Mouse (Mus musculus) heart, embryonic 13.5 days (tissue): ENCODE data around the gene Mvp. TPM values are rescaled to one million over a fixed set of nuclear protein-coding genes. Genes with fewer than 3 reads are reported as not detected.
A peak's percentile ranks its signal among the peaks of the same experiment; 100 is the strongest.

ENCODE experiments used
- ATAC-seq: fragments of 200-750 bp; cut with Nextera tagmentation; 2 replicates; pipeline ENCODE4 v1.8.0; 2017; ENCODE audit warnings: moderate TSS enrichment; ENCODE audit not compliant: insufficient number of reproducible peaks, low FRiP score, low TSS enrichment; ENCODE audit errors: extremely low read depth
- H3K27ac ChIP-seq: fragments of 300-500 bp; sonication (generic); replicated peaks from 2 replicates; pipeline ENCODE4 v1.5.1; 2015; ENCODE audit warnings: moderate library complexity, mild to moderate bottlenecking, inconsistent platforms
- H3K27me3 ChIP-seq: fragments of 300-500 bp; sonication (generic); replicated peaks from 2 replicates; pipeline ENCODE4 v1.6.1; 2015; ENCODE audit warnings: mild to moderate bottlenecking, inconsistent platforms
- H3K36me3 ChIP-seq: fragments of 300-500 bp; sonication (generic); 2 replicates; pipeline ENCODE4 v1.6.1; 2015; ENCODE audit warnings: mild to moderate bottlenecking, inconsistent platforms
- H3K4me1 ChIP-seq: fragments of 300-500 bp; sonication (generic); 2 replicates; pipeline ENCODE4 v1.6.1; 2015; ENCODE audit warnings: inconsistent platforms
- H3K4me2 ChIP-seq: fragments of 300-500 bp; sonication (generic); 2 replicates; pipeline ENCODE4 v1.6.1; 2015; ENCODE audit warnings: inconsistent platforms, mild to moderate bottlenecking, moderate library complexity
- H3K4me3 ChIP-seq: fragments of 300-500 bp; sonication (generic); 2 replicates; pipeline ENCODE4 v1.5.1; 2015; ENCODE audit warnings: moderate library complexity, mild to moderate bottlenecking, inconsistent platforms
- H3K9ac ChIP-seq: fragments of 300-500 bp; sonication (generic); 2 replicates; pipeline ENCODE4 v1.6.1; 2015; ENCODE audit warnings: inconsistent platforms, mild to moderate bottlenecking, moderate library complexity
- H3K9me3 ChIP-seq: fragments of 300-500 bp; sonication (generic); 2 replicates; pipeline ENCODE4 v1.6.1; 2016; ENCODE audit warnings: inconsistent platforms
- WGBS: fragments of 180-500 bp; shearing (Covaris S2); methylation state at CpG from one replicate; pipeline ENCODE4 v1.1.7; 2015; ENCODE audit warnings: mixed read lengths; 5-methylcytosine and 5-hydroxymethylcytosine counted together
- polyA plus RNA-seq: library from polyadenylated mRNA; unstranded; fragments of >200 nt; fragmentation: Nextera tagmentation; extraction: Ambion mirVana; gene quantifications from 2 replicates; pipeline ENCODE4 v1.2.1, GENCODE M21; 2015

The Mvp gene
- 11.2 and 11.9 TPM in 2 replicates for polyA plus RNA-seq

DNA sequence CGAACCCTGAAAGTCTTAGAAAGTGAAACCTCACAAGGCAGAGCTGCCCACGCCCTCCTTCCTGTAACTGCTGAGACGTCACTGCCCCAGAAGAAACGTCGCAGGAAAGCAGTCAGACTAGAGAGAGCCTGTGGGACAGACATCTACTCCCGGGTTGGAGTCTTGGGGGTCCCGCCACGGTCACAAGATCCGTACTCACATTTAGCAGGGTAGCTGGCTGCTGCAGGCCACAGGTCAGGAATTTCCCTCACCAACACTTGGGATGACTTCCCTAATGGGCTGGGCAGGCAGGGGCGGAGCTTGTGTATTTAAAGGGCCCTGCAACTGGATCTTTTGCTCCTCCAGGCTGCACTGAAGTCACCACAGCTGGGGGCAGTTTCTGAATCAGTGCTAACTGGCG lies at the start of gene Mvp:
TSS of gene Mvp (minus strand) at position 302 of the 400 bp plus-strand sequence.
- Histone ChIP-seq H3K9ac (peak within 1 kb of the TSS; percentile 93), H3K27ac (peak within 1 kb of the TSS; percentile 61), H3K4me1 (peaks cover 48% of the 10 kb centered on the region), H3K9me3 (no peaks in the 10 kb centered on the region), H3K4me3 (peak within 1 kb of the TSS; percentile 79), H3K4me2 (peak within 1 kb of the TSS; percentile 92), H3K27me3 (no peaks in the 10 kb centered on the region), H3K36me3 (peaks cover 32% of the 10 kb centered on the region)
- ATAC-seq = no peak
- 24% methylated on average over 11 of the region's 11 CpGs for WGBS

DNA sequence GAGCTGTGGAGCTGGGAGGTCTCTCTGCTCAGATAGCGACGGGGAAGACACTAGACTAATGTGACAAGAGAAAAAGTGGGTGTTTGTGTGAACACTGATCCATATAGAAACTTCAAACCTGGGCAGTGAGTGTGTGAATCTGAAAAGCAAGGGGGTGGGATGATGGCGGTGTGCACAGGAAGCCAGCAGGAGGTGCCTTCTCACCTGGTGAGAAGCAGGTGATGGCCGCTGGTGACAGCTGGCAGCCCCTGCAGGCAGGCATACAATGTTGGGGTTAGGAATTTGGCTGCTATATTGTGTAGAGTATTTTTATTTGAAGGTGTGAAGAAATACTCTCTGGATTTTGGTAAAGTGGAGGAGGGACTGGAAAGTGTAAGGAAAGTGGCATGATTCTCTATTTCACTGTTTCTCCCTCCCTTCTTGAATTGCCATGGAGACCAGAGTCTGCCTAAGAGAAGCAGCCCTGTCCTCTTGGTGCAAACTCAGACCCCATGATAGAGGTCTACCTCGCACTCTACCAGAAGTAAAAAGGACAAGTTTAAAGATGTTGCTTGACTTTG lies 40.7 kb upstream of the Mvp start:
- no peak for ATAC-seq
- Histone ChIP-seq H3K27ac (no peak overlapping the region), H3K4me1 (no peaks in the 10 kb centered on the region), H3K9ac (no peak overlapping the region), H3K9me3 (no peaks in the 10 kb centered on the region), H3K36me3 (no peaks in the 10 kb centered on the region), H3K27me3 (peaks cover 33% of the 10 kb centered on the region), H3K4me3 (no peak overlapping the region), H3K4me2 (no peak overlapping the region)
- WGBS = 56% methylated on average over 5 of the region's 5 CpGs

DNA sequence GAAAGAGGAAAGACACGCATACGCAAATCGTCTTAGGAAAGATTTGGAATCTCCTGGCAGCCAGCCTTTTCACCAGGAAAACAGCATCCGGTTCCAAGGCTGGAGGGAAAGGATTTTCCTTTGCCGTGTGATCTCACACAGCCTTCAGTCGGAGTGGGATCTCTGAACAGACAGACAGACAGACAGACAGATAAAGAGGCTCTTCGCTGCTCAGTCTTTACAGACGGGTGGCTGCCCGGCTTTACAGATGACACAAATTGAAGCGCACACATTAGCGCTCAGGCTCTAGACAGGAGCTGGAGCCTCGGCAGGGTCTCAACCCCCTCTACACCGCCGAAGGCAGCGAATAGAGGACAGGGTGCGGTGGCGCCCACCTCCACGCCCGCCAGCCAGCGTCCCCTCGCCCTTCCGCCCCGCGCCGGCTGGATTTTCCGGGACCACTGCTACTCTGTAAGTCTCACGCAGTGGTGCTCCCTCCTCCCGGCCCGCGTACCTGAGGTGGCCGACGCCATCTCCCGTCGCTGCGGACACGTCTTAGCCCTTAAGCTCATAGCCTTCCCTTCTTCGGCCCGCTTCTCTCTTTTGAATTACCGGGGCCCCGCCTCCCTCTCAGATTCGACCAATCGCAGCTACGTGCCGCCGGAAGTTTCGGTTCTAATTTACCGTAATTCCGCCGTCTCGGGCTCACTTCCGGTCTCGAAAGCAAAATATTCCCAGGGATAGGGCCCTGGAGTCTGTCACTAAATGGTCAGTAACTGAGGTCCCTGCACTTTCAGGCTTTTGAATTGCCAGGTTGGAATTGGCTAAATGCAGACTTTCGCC lies 27.6 kb upstream of the Mvp start, which contains the start of gene Kif22:
TSS of gene Kif22 (minus strand) at position 621 of the 822 bp plus-strand sequence.
- peak within 1 kb of the TSS; percentile 91 for H3K4me2 ChIP-seq
- WGBS = under 1% methylated on average over 53 of the region's 53 CpGs
- peak within 1 kb of the TSS; percentile 87 for H3K27ac ChIP-seq
- peak; percentile 70 for ATAC-seq
- no peaks in the 10 kb centered on the region for H3K9me3 ChIP-seq
- no peaks in the 10 kb centered on the region for H3K27me3 ChIP-seq
- H3K9ac ChIP-seq = peak within 1 kb of the TSS; percentile 95
- H3K4me1 ChIP-seq = peaks cover 24% of the 10 kb centered on the region
- H3K4me3 ChIP-seq = peak within 1 kb of the TSS; percentile 96
- peaks cover 21% of the 10 kb centered on the region for H3K36me3 ChIP-seq

DNA sequence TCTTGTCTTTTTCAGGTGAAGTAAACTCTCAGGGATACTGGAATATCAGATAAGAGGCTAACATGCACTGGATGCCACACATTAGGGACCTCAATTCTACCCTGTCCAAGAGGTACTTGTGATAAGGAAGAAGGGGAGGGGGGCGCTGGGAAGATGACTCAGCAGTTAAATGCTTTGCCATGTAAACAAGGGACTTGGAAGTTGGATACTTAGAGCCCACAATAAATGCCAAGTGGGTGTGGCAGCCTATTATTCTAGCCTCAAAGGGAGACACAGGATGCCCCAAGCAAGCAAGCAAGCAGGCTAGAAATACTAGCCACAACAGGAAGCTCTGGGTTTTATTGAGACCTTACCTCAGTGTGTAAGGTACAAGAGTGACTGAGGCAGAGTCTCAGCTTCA lies 16.8 kb upstream of the Mvp start:
- WGBS = 60% methylated on average over 1 of the region's 1 CpGs
- Histone ChIP-seq H3K4me1 (peaks cover 11% of the 10 kb centered on the region), H3K27me3 (no peaks in the 10 kb centered on the region), H3K9me3 (no peaks in the 10 kb centered on the region), H3K4me3 (no peak overlapping the region), H3K36me3 (peaks cover 83% of the 10 kb centered on the region), H3K27ac (no peak overlapping the region), H3K9ac (0 out of 2 replicates have a peak overlapping the region, but pooled peaks have one; percentile 19), H3K4me2 (no peak overlapping the region)
- ATAC-seq = no peak

DNA sequence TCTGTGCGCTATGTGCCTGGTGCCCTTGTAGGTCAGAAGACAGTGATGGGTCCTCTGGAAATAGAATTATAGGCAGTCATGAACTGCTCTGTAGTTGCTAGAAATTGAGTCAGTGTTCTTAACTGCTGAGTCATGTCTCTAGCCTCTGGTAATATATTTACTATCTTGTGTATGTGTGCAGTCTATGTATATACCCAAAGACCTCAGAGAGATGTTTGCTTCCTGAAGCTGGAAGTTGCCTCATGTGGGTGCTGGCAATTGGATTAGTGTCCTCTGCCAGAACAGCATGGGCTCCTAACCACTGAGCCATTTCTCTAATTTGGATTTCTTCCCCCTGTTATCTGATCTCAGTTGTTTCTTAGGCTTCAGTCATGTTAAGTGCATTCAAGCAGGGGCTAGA lies 15.8 kb upstream of the Mvp start:
- Histone ChIP-seq H3K27ac (no peak overlapping the region), H3K9me3 (no peaks in the 10 kb centered on the region), H3K4me1 (peaks cover 11% of the 10 kb centered on the region), H3K4me3 (no peak overlapping the region), H3K36me3 (peaks cover 74% of the 10 kb centered on the region), H3K27me3 (no peaks in the 10 kb centered on the region), H3K4me2 (no peak overlapping the region), H3K9ac (no peak overlapping the region)
- 97% methylated on average over 1 of the region's 1 CpGs for WGBS
- no peak for ATAC-seq

DNA sequence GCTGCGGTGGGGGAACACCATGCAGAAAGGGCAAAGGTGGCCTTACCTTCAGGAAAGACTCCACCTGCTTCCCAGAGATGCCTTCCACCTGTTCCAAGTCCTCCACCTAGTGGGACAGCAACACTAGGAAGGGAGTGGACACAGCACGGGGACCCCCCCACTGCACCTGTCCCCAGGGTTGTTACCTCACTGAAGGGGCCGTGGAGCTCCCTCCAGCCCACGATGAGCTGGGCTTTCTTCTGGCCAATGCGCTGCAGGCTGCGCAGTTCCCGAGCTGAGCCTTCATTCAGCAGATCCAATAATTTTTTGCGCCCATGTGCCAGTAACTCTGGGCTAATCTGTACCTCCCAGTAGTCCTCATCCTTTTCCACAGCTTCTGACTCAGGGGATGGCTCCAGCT lies 13.5 kb upstream of the Mvp start:
- Histone ChIP-seq H3K4me3 (peak overlapping the region; percentile 94), H3K27ac (peak overlapping the region; percentile 99), H3K9me3 (no peaks in the 10 kb centered on the region), H3K4me1 (peaks cover 34% of the 10 kb centered on the region), H3K9ac (peak overlapping the region; percentile 80), H3K4me2 (peak overlapping the region; percentile 91), H3K36me3 (peaks cover 72% of the 10 kb centered on the region), H3K27me3 (no peaks in the 10 kb centered on the region)
- 75% methylated on average over 8 of the region's 8 CpGs for WGBS
- ATAC-seq = no peak

DNA sequence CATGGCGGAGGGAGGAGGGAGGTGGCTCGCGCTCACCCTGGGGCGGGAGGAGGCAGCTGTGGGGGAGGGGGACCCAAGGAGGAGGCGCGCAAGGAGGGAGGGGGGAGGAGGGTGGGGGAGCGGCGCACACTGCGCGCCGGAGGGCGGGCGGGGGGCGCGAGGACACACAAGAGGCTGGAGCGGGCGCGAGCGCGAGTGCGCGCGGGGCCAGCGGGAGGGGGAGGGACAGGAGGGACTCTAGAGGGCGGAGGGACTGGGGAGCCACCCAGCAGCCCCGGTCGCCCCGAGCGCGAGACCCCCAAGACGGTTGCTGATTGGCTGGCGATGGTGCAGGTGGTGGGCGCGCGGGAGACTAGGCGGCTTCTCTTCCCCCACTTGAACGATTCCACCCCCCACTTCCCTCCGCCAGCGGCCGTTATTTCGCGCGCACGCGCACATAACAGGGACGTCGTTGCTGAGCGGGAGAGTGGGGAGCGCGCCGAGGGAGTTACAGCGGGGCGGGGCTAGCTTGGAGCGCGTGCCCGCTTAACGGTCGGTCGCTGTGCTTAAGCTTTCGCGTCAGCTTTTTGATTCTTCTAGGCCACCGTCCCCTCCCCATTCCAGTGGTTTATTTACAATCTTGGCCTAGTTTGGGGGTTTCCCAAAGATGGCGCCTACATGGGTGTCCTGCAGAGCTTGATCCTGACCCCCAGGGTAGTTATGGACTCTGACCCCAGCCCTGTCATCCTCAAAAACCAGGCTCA lies 12.7 kb upstream of the Mvp start, which contains the start of gene Maz:
TSS of gene Maz (minus strand) at position 54 of the 743 bp plus-strand sequence.
- Histone ChIP-seq H3K4me2 (peak within 1 kb of the TSS; percentile 91), H3K27ac (peak within 1 kb of the TSS; percentile 99), H3K4me1 (peaks cover 41% of the 10 kb centered on the region), H3K27me3 (no peaks in the 10 kb centered on the region), H3K4me3 (peak within 1 kb of the TSS; percentile 94), H3K36me3 (peaks cover 72% of the 10 kb centered on the region), H3K9me3 (no peaks in the 10 kb centered on the region), H3K9ac (peak within 1 kb of the TSS; percentile 100)
- WGBS = 0% methylated on average over 33 of the region's 63 CpGs
- ATAC-seq = peak; percentile 81

DNA sequence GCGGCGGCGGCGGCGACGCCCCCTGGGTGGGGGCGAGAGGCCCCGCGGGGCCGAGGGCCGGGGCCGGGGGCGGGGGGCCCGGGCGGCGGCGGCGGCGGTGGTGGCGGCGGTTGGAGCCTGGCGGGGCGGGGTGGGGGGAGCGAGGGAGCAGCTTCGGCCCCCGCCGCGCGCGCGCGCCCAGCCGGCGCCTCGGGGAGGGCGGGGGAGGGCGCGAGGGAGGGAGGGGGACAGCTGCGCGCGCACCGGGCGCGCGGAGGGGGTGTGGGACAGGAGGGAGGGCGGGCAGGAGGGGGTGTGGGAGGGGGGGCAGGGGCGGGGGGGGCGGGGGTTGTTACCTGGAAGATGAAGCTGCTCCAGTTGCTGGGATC lies 12.2 kb upstream of the Mvp start:
- peak; percentile 12; the same call in 1 of the 2 replicates for ATAC-seq
- Histone ChIP-seq H3K9me3 (no peaks in the 10 kb centered on the region), H3K4me2 (peak overlapping the region; percentile 91), H3K4me3 (peak overlapping the region; percentile 94), H3K9ac (peak overlapping the region; percentile 100), H3K36me3 (peaks cover 72% of the 10 kb centered on the region), H3K27me3 (no peaks in the 10 kb centered on the region), H3K4me1 (peaks cover 47% of the 10 kb centered on the region), H3K27ac (peak overlapping the region; percentile 99)
- 4% methylated on average over 11 of the region's 48 CpGs for WGBS

DNA sequence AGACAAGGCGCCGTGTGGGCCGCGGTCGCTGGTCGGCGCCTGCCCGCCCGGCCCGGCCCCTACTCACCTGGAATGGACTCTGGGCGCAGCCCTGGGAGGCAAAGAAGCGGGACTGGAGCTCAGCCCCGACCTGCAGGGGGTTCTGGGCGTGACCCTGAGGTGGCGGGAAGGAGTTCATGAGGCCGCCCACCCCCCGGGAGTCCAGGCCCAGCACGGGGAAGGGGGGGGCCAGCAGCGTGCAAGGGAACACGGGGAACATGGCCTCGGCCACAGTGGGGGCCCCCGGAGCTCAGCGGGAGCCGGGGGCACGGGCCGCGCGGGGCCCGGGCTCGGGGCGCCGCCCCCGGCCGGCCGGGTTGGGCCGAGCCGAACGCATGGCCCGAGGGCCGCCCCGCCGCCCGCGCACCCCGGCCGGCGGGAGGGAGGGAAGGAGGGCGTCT lies 11.8 kb upstream of the Mvp start:
- H3K36me3 ChIP-seq = peaks cover 68% of the 10 kb centered on the region
- 0% methylated on average over 20 of the region's 48 CpGs for WGBS
- peaks cover 51% of the 10 kb centered on the region for H3K4me1 ChIP-seq

DNA sequence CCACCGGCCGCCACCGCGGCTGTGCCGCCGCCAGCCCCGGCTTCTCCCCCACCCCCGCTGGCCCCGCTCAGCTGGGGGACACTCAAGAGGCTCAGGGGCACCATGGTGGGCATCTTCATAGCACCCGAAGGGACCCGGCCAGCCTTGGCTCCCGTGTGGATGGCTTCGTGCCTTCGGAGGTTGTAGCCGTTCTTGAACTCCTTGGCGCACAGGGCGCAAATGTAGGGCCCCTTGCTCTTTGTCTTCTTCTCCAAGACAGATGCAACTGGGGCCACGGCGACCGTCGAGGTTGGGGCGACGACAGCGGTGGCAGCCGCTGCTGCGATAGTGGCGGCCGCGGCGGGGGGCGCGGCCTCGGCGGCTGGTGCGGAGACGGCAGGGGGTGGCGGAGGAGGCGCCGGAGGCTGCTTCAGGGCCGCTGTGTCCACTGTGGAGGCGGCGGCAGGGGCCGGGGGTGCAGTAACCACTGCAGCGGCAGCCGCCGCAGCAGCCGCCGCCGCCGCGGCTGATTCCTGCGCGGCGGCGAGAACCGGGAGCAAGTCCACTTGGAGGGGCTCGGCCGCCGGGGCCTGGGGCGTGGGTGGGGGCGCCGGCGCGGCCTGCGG lies 11.2 kb upstream of the Mvp start:
- H3K9me3 ChIP-seq = no peaks in the 10 kb centered on the region
- peaks cover 63% of the 10 kb centered on the region for H3K36me3 ChIP-seq
- H3K27ac ChIP-seq = peak overlapping the region; percentile 99
- peak overlapping the region; percentile 94 for H3K4me3 ChIP-seq
- H3K4me2 ChIP-seq = peak overlapping the region; percentile 91
- under 1% methylated on average over 61 of the region's 65 CpGs for WGBS
- no peaks in the 10 kb centered on the region for H3K27me3 ChIP-seq
- peak overlapping the region; percentile 100 for H3K9ac ChIP-seq
- no peak for ATAC-seq
- peaks cover 55% of the 10 kb centered on the region for H3K4me1 ChIP-seq

More for the DNA sequence above, 11.8 kb upstream of the Mvp start:
- Histone ChIP-seq H3K4me2 (peak overlapping the region; percentile 91), H3K27me3 (no peaks in the 10 kb centered on the region), H3K9ac (peak overlapping the region; percentile 100), H3K4me3 (peak overlapping the region; percentile 94), H3K9me3 (no peaks in the 10 kb centered on the region), H3K27ac (peak overlapping the region; percentile 99)
- ATAC-seq = peak; percentile 4; the same call in 1 of the 2 replicates
